Mouse (Mus musculus): ENCODE measurements at regions not wholly inside any gene's neighbourhood (a gene's known extent, or its start where the extent isn't known, plus 50 kb on each side); places are given as distances from the start of the nearest gene placed in this dataset.

- peak; percentile 55 for DNase-seq
Observed at GRCm38 (mm10) chr7:124868133-124868603, 576.3 kb upstream of the Kdm8 start.

- DNase-seq: no peak
Observed at GRCm38 (mm10) chr7:124868621-124869020, 575.9 kb upstream of the Kdm8 start.

GRCm38 (mm10) chr7:124880771-124881170 is 563.7 kb upstream of the Kdm8 start:
- no peak for DNase-seq

GRCm38 (mm10) chr7:124907233-124907632 is 537.2 kb upstream of the Kdm8 start:
- DNase-seq: no peak

- no peak for DNase-seq
Observed at GRCm38 (mm10) chr7:124907662-124908296, 536.7 kb upstream of the Kdm8 start.

- DNase-seq: no peak
Observed at GRCm38 (mm10) chr7:124914061-124914460, 530.4 kb upstream of the Kdm8 start.

- DNase-seq: no peak
Observed at GRCm38 (mm10) chr7:124914479-124914878, 530.0 kb upstream of the Kdm8 start.

- DNase-seq: no peak
Observed at GRCm38 (mm10) chr7:124914972-124915371, 529.5 kb upstream of the Kdm8 start.

GRCm38 (mm10) chr7:124915637-124916036 is 528.8 kb upstream of the Kdm8 start:
- DNase-seq: no peak

- DNase-seq: peak; percentile 33 to 38
Observed at GRCm38 (mm10) chr7:124917606-124918120, 526.8 kb upstream of the Kdm8 start.

- DNase-seq: no peak
Observed at GRCm38 (mm10) chr7:124922806-124923205, 521.7 kb upstream of the Kdm8 start.

GRCm38 (mm10) chr7:124933573-124933972 is 510.9 kb upstream of the Kdm8 start:
- DNase-seq: peak in 1 of 2 experiments; percentile 15

- DNase-seq: no peak
Observed at GRCm38 (mm10) chr7:124939357-124939756, 505.1 kb upstream of the Kdm8 start.

- DNase-seq: no peak
Observed at GRCm38 (mm10) chr7:124941527-124941926, 502.9 kb upstream of the Kdm8 start.

GRCm38 (mm10) chr7:124946424-124946823 is 498.1 kb upstream of the Kdm8 start:
- peak; percentile 12 to 36 for DNase-seq

- no peak for DNase-seq
Observed at GRCm38 (mm10) chr7:124957329-124957728, 487.1 kb upstream of the Kdm8 start.

GRCm38 (mm10) chr7:124974870-124975488 is 469.5 kb upstream of the Kdm8 start:
- no peak for DNase-seq

GRCm38 (mm10) chr7:124989456-124989855 is 455.0 kb upstream of the Kdm8 start:
- DNase-seq: no peak

GRCm38 (mm10) chr7:124990695-124991094 is 453.8 kb upstream of the Kdm8 start:
- DNase-seq: peak; percentile 61 to 72

- no peak for DNase-seq
Observed at GRCm38 (mm10) chr7:124996538-124996937, 447.9 kb upstream of the Kdm8 start.

GRCm38 (mm10) chr7:125000669-125001068 is 443.8 kb upstream of the Kdm8 start:
- no peak for DNase-seq

GRCm38 (mm10) chr7:125005638-125006037 is 438.8 kb upstream of the Kdm8 start:
- DNase-seq: peak; percentile 45

- DNase-seq: no peak
Observed at GRCm38 (mm10) chr7:125019259-125019658, 425.2 kb upstream of the Kdm8 start.

GRCm38 (mm10) chr7:125024944-125025343 is 419.5 kb upstream of the Kdm8 start:
- DNase-seq: no peak
